Mouse (Mus musculus): Measurements from ENCODE around the gene Zfp715. TPM values are rescaled to one million over a fixed set of nuclear protein-coding genes. Genes with fewer than 3 reads are reported as not detected.
A peak's percentile ranks its signal among the peaks of the same experiment; 100 is the strongest.
"Not testable (repeated sequence)": the region's sequence is repeated elsewhere in the genome, so short reads cannot be mapped to it uniquely, and the experiment has no call there.

Zfp715 gene
- polyA plus RNA-seq, 1 experiment = 3.7 TPM

DNA sequence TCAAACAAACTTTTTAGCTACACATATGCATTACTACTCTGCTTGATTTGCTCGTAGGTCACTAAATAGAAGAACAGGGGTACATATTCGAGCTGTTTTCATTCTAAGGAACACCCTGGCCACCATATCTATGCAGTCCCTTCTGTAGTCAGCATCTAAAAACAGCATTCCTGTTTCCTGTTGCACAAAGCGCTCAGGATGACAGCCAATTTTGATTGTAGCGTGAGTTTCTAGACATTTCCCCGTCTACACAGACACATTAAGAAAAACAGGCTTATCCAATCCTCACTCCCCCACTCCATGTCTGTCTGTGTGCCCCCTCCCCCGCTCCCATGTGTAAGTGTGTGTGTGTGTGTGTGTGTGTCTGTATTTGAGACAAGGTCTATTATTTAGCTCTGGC, 1.5 kb downstream of the Zfp715 start:
- TF ChIP-seq GATA1 (IDR thresholded peaks at IDR 0.05; ENCODE audit: borderline replicate concordance, low read length) (no peak), FLI1 (IDR thresholded peaks at IDR 0.05; ENCODE audit: low read length) (no peak)
- peak overlapping the region; percentile 100 for H3K4me3 ChIP-seq (replicated peaks)

GRCm38 (mm10) chr7:43309069-43309468, 4.0 kb downstream of the Zfp715 start:
- peaks cover 87% of the 10 kb centered on the region for H3K4me1 ChIP-seq
- H3K9me3 ChIP-seq = no peaks in the 10 kb centered on the region
- H3K27me3 ChIP-seq (replicated peaks) = no peaks in the 10 kb centered on the region
- H3K4me3 ChIP-seq (replicated peaks) = peak overlapping the region; percentile 76
- peaks cover 65% of the 10 kb centered on the region for H3K36me3 ChIP-seq (replicated peaks; ENCODE audit: low read length)
- TF ChIP-seq GATA1 (IDR thresholded peaks at IDR 0.05; ENCODE audit: borderline replicate concordance, low read length) (no peak), FLI1 (IDR thresholded peaks at IDR 0.05; ENCODE audit: low read length) (no peak)

More for the DNA sequence above, 1.5 kb downstream of the Zfp715 start:
- no peaks in the 10 kb centered on the region for H3K27me3 ChIP-seq (replicated peaks)
- peaks cover 62% of the 10 kb centered on the region for H3K4me1 ChIP-seq
- H3K36me3 ChIP-seq (replicated peaks; ENCODE audit: low read length) = peaks cover 45% of the 10 kb centered on the region
- H3K9me3 ChIP-seq = no peaks in the 10 kb centered on the region

DNA sequence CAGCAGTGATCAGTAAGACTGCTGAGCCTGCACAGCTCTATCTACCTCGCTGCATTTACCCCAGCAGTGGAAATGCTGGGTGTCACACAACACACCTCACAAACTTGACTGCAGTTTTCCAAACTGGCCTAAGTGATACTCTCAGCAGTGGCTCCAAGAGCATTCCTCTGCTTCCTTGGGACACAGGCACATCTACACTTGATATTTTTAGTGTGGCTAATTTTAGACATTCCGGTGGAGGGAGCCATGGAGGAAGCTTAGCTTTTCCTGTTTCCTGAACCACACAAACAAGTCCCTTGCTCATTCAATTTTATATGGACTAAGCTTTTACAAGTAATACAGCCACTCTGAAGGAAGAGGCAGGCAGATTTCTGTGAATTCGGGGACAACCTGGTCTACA, 7.9 kb downstream of the Zfp715 start:
- peaks cover 92% of the 10 kb centered on the region for H3K4me1 ChIP-seq
- H3K27me3 ChIP-seq (replicated peaks) = no peaks in the 10 kb centered on the region
- TF ChIP-seq FLI1 (IDR thresholded peaks at IDR 0.05; ENCODE audit: low read length) = no peak
- TF ChIP-seq GATA1 (IDR thresholded peaks at IDR 0.05; ENCODE audit: borderline replicate concordance, low read length) = no peak
- H3K36me3 ChIP-seq (replicated peaks; ENCODE audit: low read length) = peaks cover 94% of the 10 kb centered on the region
- H3K4me3 ChIP-seq (replicated peaks) = peak overlapping the region; percentile 85
- H3K9me3 ChIP-seq = no peaks in the 10 kb centered on the region

DNA sequence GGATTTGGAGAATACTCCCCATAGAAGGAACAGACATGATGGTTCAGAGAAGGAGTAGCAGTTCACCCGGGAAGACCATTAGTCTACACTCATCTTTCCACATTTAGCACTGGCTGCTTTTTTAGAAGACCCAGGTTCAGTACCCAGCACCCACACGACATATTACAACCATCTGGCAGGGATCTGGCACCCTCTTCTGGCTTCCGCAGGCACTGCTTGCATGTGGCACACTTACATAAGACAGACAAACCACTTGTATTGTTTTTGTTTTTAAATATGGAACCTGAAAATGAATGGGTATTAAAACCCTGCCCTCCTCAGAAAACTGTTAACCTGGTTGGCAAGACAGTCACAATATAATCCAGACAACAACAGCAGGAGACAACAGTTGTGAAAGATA, 21.6 kb downstream of the Zfp715 start:
- no peak overlapping the region for H3K4me3 ChIP-seq (replicated peaks)
- H3K9me3 ChIP-seq = no peaks in the 10 kb centered on the region
- TF ChIP-seq GATA1 (IDR thresholded peaks at IDR 0.05; ENCODE audit: borderline replicate concordance, low read length) (no peak), FLI1 (IDR thresholded peaks at IDR 0.05; ENCODE audit: low read length) (no peak)
- no peaks in the 10 kb centered on the region for H3K27me3 ChIP-seq (replicated peaks)
- H3K4me1 ChIP-seq = peaks cover 41% of the 10 kb centered on the region
- H3K36me3 ChIP-seq (replicated peaks; ENCODE audit: low read length) = peaks cover 92% of the 10 kb centered on the region

GRCm38 (mm10) chr7:43282859-43283595, 30.1 kb downstream of the Zfp715 start:
- peaks cover 31% of the 10 kb centered on the region for H3K36me3 ChIP-seq (replicated peaks; ENCODE audit: low read length)
- peaks cover 2% of the 10 kb centered on the region for H3K27me3 ChIP-seq (replicated peaks)
- no peak for TF ChIP-seq FLI1 (IDR thresholded peaks at IDR 0.05; ENCODE audit: low read length)
- no peak for TF ChIP-seq GATA1 (IDR thresholded peaks at IDR 0.05; ENCODE audit: borderline replicate concordance, low read length)
- H3K4me3 ChIP-seq (replicated peaks) = peak overlapping the region; percentile 90
- H3K4me1 ChIP-seq = peaks cover 50% of the 10 kb centered on the region
- H3K9me3 ChIP-seq = no peaks in the 10 kb centered on the region

GRCm38 (mm10) chr7:43282459-43282858, 30.6 kb downstream of the Zfp715 start:
- Histone ChIP-seq H3K27me3 (replicated peaks) (peaks cover 2% of the 10 kb centered on the region), H3K36me3 (replicated peaks; ENCODE audit: low read length) (peaks cover 28% of the 10 kb centered on the region), H3K4me1 (peaks cover 54% of the 10 kb centered on the region), H3K4me3 (replicated peaks) (no peak overlapping the region), H3K9me3 (no peaks in the 10 kb centered on the region)
- TF ChIP-seq GATA1 (IDR thresholded peaks at IDR 0.05; ENCODE audit: borderline replicate concordance, low read length) (no peak), FLI1 (IDR thresholded peaks at IDR 0.05; ENCODE audit: low read length) (no peak)

GRCm38 (mm10) chr7:43277401-43277800, 35.7 kb downstream of the Zfp715 start:
- Histone ChIP-seq H3K9me3 (no peaks in the 10 kb centered on the region), H3K4me1 (peaks cover 26% of the 10 kb centered on the region), H3K4me3 (replicated peaks) (no peak overlapping the region), H3K36me3 (replicated peaks; ENCODE audit: low read length) (no peaks in the 10 kb centered on the region), H3K27me3 (replicated peaks) (peaks cover 2% of the 10 kb centered on the region)
- TF ChIP-seq GATA1 (IDR thresholded peaks at IDR 0.05; ENCODE audit: borderline replicate concordance, low read length) (no peak), FLI1 (IDR thresholded peaks at IDR 0.05; ENCODE audit: low read length) (no peak)

- H3K27me3 ChIP-seq (replicated peaks); H3K9me3 ChIP-seq; H3K36me3 ChIP-seq (replicated peaks; ENCODE audit: low read length); H3K4me3 ChIP-seq (replicated peaks): not testable (repeated sequence)
- H3K4me1 ChIP-seq = peaks cover 18% of the 10 kb centered on the region
These were observed 36.9 kb downstream of the Zfp715 start for GRCm38 (mm10) chr7:43276178-43276577.

- Histone ChIP-seq H3K4me1 (peaks cover 15% of the 10 kb centered on the region), H3K4me3 (replicated peaks) (no peak overlapping the region), H3K27me3 (replicated peaks) (no peaks in the 10 kb centered on the region), H3K36me3 (replicated peaks; ENCODE audit: low read length) (no peaks in the 10 kb centered on the region), H3K9me3 (peaks cover 3% of the 10 kb centered on the region; the same call in 1 of the 2 replicates)
- TF ChIP-seq FLI1 (IDR thresholded peaks at IDR 0.05; ENCODE audit: low read length) = no peak
- TF ChIP-seq GATA1 (IDR thresholded peaks at IDR 0.05; ENCODE audit: borderline replicate concordance, low read length) = no peak
These were observed 39.6 kb downstream of the Zfp715 start for GRCm38 (mm10) chr7:43273476-43273875.

DNA sequence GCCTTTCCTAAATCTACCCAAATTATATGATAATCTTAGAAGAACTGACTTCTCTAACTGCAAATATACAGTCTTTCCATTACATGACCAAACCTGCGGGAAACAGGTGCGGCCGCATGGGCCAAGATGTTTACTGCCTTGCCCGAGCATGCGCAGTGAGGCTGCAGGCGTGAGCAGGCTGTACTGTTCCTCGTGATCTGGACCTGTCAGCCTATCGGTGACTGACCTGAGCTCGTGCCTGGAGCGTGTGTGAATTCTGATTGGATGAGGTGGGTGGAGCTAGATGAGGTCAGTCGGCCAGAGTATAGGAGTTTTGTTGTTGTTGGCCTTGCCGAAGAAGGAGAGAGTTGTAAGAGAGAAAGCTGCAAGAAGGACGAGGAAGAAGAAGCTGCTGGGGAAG, 45.7 kb downstream of the Zfp715 start:
- not testable (repeated sequence) for H3K4me1 ChIP-seq; H3K27me3 ChIP-seq (replicated peaks); H3K4me3 ChIP-seq (replicated peaks); H3K36me3 ChIP-seq (replicated peaks; ENCODE audit: low read length)
- peaks cover 33% of the 10 kb centered on the region for H3K9me3 ChIP-seq

GRCm38 (mm10) chr7:43253540-43253939, 59.6 kb downstream of the Zfp715 start:
- no peaks in the 10 kb centered on the region for H3K4me1 ChIP-seq
- H3K9me3 ChIP-seq = peaks cover 2% of the 10 kb centered on the region; the same call in 1 of the 2 replicates
- no peaks in the 10 kb centered on the region for H3K27me3 ChIP-seq (replicated peaks)
- H3K36me3 ChIP-seq (replicated peaks; ENCODE audit: low read length) = no peaks in the 10 kb centered on the region
- H3K4me3 ChIP-seq (replicated peaks) = no peak overlapping the region
- no peak for TF ChIP-seq FLI1 (IDR thresholded peaks at IDR 0.05; ENCODE audit: low read length)

- H3K4me1 ChIP-seq; H3K4me3 ChIP-seq (replicated peaks); H3K36me3 ChIP-seq (replicated peaks; ENCODE audit: low read length); H3K27me3 ChIP-seq (replicated peaks); H3K9me3 ChIP-seq: not testable (repeated sequence)
These were observed 62.4 kb downstream of the Zfp715 start for GRCm38 (mm10) chr7:43250718-43251117.
